Mouse (Mus musculus) intestine, postnatal 0 days (tissue): Measurements from ENCODE around the gene Tmem91. TPM values are rescaled to one million over a fixed set of nuclear protein-coding genes. Genes with fewer than 3 reads are reported as not detected.
A peak's percentile ranks its signal among the peaks of the same experiment; 100 is the strongest.

ENCODE experiments used
- ATAC-seq: fragments of 200-750 bp; cut with Nextera tagmentation; 2 replicates; pipeline ENCODE4 v1.8.0; 2017; ENCODE audit warnings: mild to moderate bottlenecking, moderate TSS enrichment, moderate library complexity
- H3K27ac ChIP-seq: fragments of 300-500 bp; sonication (generic); 2 replicates; pipeline ENCODE4 v1.5.1; 2014; ENCODE audit warnings: mild to moderate bottlenecking, low read depth, low read length, moderate library complexity
- H3K27me3 ChIP-seq: fragments of 300-500 bp; sonication (generic); replicated peaks from 2 replicates; pipeline ENCODE4 v1.6.1; 2014; ENCODE audit warnings: low read length, mixed read lengths; ENCODE audit not compliant: control insufficient read depth, insufficient read depth
- H3K36me3 ChIP-seq: fragments of 300-500 bp; sonication (generic); 2 replicates; pipeline ENCODE4 v1.6.1; 2014; ENCODE audit warnings: mild to moderate bottlenecking, moderate library complexity; ENCODE audit not compliant: control insufficient read depth, insufficient read depth
- H3K4me1 ChIP-seq: fragments of 300-500 bp; sonication (generic); replicated peaks from 2 replicates; pipeline ENCODE4 v1.6.1; 2014; ENCODE audit warnings: antibody characterized with exemption, low read length, mixed read lengths; ENCODE audit not compliant: control insufficient read depth, insufficient read depth
- H3K4me2 ChIP-seq: fragments of 300-500 bp; sonication (generic); replicated peaks from 2 replicates; pipeline ENCODE4 v1.6.1; 2014; ENCODE audit warnings: low read depth, mild to moderate bottlenecking, moderate library complexity
- H3K4me3 ChIP-seq: fragments of 300-500 bp; sonication (generic); 2 replicates; pipeline ENCODE4 v1.5.1; 2014; ENCODE audit warnings: low read depth, low read length
- H3K9ac ChIP-seq: fragments of 300-500 bp; sonication (generic); 2 replicates; pipeline ENCODE4 v1.6.1; 2014; ENCODE audit warnings: mild to moderate bottlenecking, low read depth, low read length
- H3K9me3 ChIP-seq: fragments of 300-500 bp; sonication (generic); 2 replicates; pipeline ENCODE4 v1.6.1; 2016; ENCODE audit warnings: mixed run types; ENCODE audit not compliant: control insufficient read depth
- CTCF ChIP-seq: sonication (generic); IDR thresholded peaks from 2 replicates; pipeline ENCODE4 v1.5.1; 2016; ENCODE audit warnings: low read depth, mild to moderate bottlenecking, control low read depth, antibody characterized with exemption, moderate library complexity
- WGBS: fragments of 180-500 bp; shearing (Covaris S2); extraction: QIAGEN DNeasy Blood & Tissue Kit; methylation state at CpG from one replicate; pipeline ENCODE4 v1.1.7; 2014; 5-methylcytosine and 5-hydroxymethylcytosine counted together
- polyA plus RNA-seq: library from polyadenylated mRNA; unstranded; fragments of >200 nt; fragmentation: Nextera tagmentation; extraction: Ambion mirVana; gene quantifications from 2 replicates; pipeline ENCODE4 v1.2.1, GENCODE M21; 2015

Tmem91 gene
- polyA plus RNA-seq, 1 experiment from 2014 or later, result 1.3 TPM

- 19% methylated on average over 12 of the region's 12 CpGs for WGBS
- H3K9me3 ChIP-seq, result no peaks in the 10 kb centered on the region
- 0 out of 2 replicates have a peak, but pooled peaks cover 6% of the 10 kb centered on the region for H3K4me1 ChIP-seq
- no peaks in the 10 kb centered on the region for H3K27me3 ChIP-seq
- 0 out of 2 replicates have a peak overlapping the region, but pooled peaks have one; percentile 21 for H3K4me2 ChIP-seq
- H3K36me3 ChIP-seq, result peaks cover 28% of the 10 kb centered on the region
- H3K9ac ChIP-seq, result peak overlapping the region; percentile 23; the same call in 1 of the 2 replicates
- ATAC-seq, result no peak
- TF ChIP-seq CTCF, result no peak
- H3K27ac ChIP-seq, result no peak overlapping the region
- H3K4me3 ChIP-seq, result no peak overlapping the region
Observed at GRCm38 (mm10) chr7:25709961-25710360, 35.0 kb upstream of the Tmem91 start.

GRCm38 (mm10) chr7:25707581-25708292, 32.8 kb upstream of the Tmem91 start:
- H3K36me3 ChIP-seq, result peaks cover 5% of the 10 kb centered on the region
- no peaks in the 10 kb centered on the region for H3K27me3 ChIP-seq
- H3K4me1 ChIP-seq, result peaks cover 6% of the 10 kb centered on the region; the same call in 1 of the 2 replicates
- WGBS, result 46% methylated on average over 15 of the region's 15 CpGs
- no peak overlapping the region for H3K4me2 ChIP-seq
- ATAC-seq, result no peak
- H3K9me3 ChIP-seq, result no peaks in the 10 kb centered on the region
- no peak for TF ChIP-seq CTCF
- no peak overlapping the region for H3K9ac ChIP-seq
- H3K4me3 ChIP-seq, result no peak overlapping the region
- H3K27ac ChIP-seq, result peak overlapping the region; percentile 66

GRCm38 (mm10) chr7:25706578-25707170, 31.7 kb upstream of the Tmem91 start:
- Histone ChIP-seq H3K4me3 (no peak overlapping the region), H3K4me1 (peaks cover 6% of the 10 kb centered on the region; the same call in 1 of the 2 replicates), H3K9me3 (no peaks in the 10 kb centered on the region), H3K27ac (no peak overlapping the region), H3K27me3 (no peaks in the 10 kb centered on the region), H3K36me3 (no peaks in the 10 kb centered on the region), H3K9ac (no peak overlapping the region), H3K4me2 (no peak overlapping the region)
- WGBS, result 46% methylated on average over 7 of the region's 7 CpGs
- no peak for TF ChIP-seq CTCF
- no peak for ATAC-seq

GRCm38 (mm10) chr7:25705801-25706251, 30.9 kb upstream of the Tmem91 start:
- TF ChIP-seq CTCF, result no peak
- peaks cover 6% of the 10 kb centered on the region; the same call in 1 of the 2 replicates for H3K4me1 ChIP-seq
- 44% methylated on average over 6 of the region's 6 CpGs for WGBS
- no peaks in the 10 kb centered on the region for H3K9me3 ChIP-seq
- no peak overlapping the region for H3K4me2 ChIP-seq
- H3K36me3 ChIP-seq, result no peaks in the 10 kb centered on the region
- H3K4me3 ChIP-seq, result no peak overlapping the region
- no peak overlapping the region for H3K9ac ChIP-seq
- H3K27me3 ChIP-seq, result no peaks in the 10 kb centered on the region
- 0 out of 2 replicates have a peak overlapping the region, but pooled peaks have one; percentile 15 for H3K27ac ChIP-seq
- peak; percentile 54 for ATAC-seq

GRCm38 (mm10) chr7:25704716-25705364, 29.9 kb upstream of the Tmem91 start:
- Histone ChIP-seq H3K27ac (no peak overlapping the region), H3K9ac (no peak overlapping the region), H3K9me3 (no peaks in the 10 kb centered on the region), H3K4me2 (peak overlapping the region; percentile 59), H3K36me3 (no peaks in the 10 kb centered on the region), H3K4me1 (no peaks in the 10 kb centered on the region; the same call in 1 of the 2 replicates), H3K4me3 (peak overlapping the region; percentile 7; the same call in 1 of the 2 replicates), H3K27me3 (no peaks in the 10 kb centered on the region)
- WGBS, result 15% methylated on average over 37 of the region's 37 CpGs
- TF ChIP-seq CTCF, result no peak
- ATAC-seq, result peak; percentile 42; the same call in 1 of the 2 replicates

GRCm38 (mm10) chr7:25703793-25704494, 29.0 kb upstream of the Tmem91 start:
- H3K27me3 ChIP-seq, result no peaks in the 10 kb centered on the region
- peak overlapping the region; percentile 59 for H3K4me2 ChIP-seq
- no peaks in the 10 kb centered on the region for H3K36me3 ChIP-seq
- WGBS, result 32% methylated on average over 10 of the region's 10 CpGs
- no peak overlapping the region for H3K27ac ChIP-seq
- no peaks in the 10 kb centered on the region for H3K9me3 ChIP-seq
- H3K9ac ChIP-seq, result no peak overlapping the region
- ATAC-seq, result no peak
- no peak for TF ChIP-seq CTCF
- no peak overlapping the region for H3K4me3 ChIP-seq
- no peaks in the 10 kb centered on the region; the same call in 1 of the 2 replicates for H3K4me1 ChIP-seq
